Mouse (Mus musculus) stomach, embryonic 14.5 days (tissue): Measurements from ENCODE around the gene Zfp667. TPM values are rescaled to one million over a fixed set of nuclear protein-coding genes. Genes with fewer than 3 reads are reported as not detected.
"Not testable (repeated sequence)": the region's sequence is repeated elsewhere in the genome, so short reads cannot be mapped to it uniquely, and the experiment has no call there.

ENCODE experiments used
- ATAC-seq: fragments of 200-750 bp; cut with Nextera tagmentation; 2 replicates; pipeline ENCODE4 v1.8.0; 2017; ENCODE audit warnings: low read depth, moderate TSS enrichment; ENCODE audit not compliant: insufficient number of reproducible peaks, insufficient read depth, low FRiP score
- H3K27ac ChIP-seq: fragments of 300-500 bp; sonication (generic); 2 replicates; pipeline ENCODE4 v1.5.1; 2014; ENCODE audit warnings: mild to moderate bottlenecking, low read length, moderate library complexity, mixed read lengths
- H3K27me3 ChIP-seq: fragments of 300-500 bp; sonication (generic); 2 replicates; pipeline ENCODE4 v1.6.1; 2014; ENCODE audit warnings: low read length, control low read depth, mixed read lengths; ENCODE audit not compliant: control insufficient read depth, insufficient read depth
- H3K36me3 ChIP-seq: fragments of 300-500 bp; sonication (generic); 2 replicates; pipeline ENCODE4 v1.6.1; 2014; ENCODE audit warnings: mild to moderate bottlenecking, control low read depth, low read length, moderate library complexity, mixed read lengths; ENCODE audit not compliant: control insufficient read depth, insufficient read depth
- H3K4me1 ChIP-seq: fragments of 300-500 bp; sonication (generic); 2 replicates; pipeline ENCODE4 v1.6.1; 2014; ENCODE audit warnings: low read length, control low read depth, mixed read lengths; ENCODE audit not compliant: control insufficient read depth, insufficient read depth
- H3K4me2 ChIP-seq: fragments of 300-500 bp; sonication (generic); replicated peaks from 2 replicates; pipeline ENCODE4 v1.6.1; 2014; ENCODE audit warnings: low read depth, low read length, control low read depth
- H3K4me3 ChIP-seq: fragments of 300-500 bp; sonication (generic); 2 replicates; pipeline ENCODE4 v1.5.1; 2014; ENCODE audit warnings: low read depth, low read length, control low read depth
- H3K9ac ChIP-seq: fragments of 300-500 bp; sonication (generic); replicated peaks from 2 replicates; pipeline ENCODE4 v1.6.1; 2014; ENCODE audit warnings: low read depth, mild to moderate bottlenecking, control low read depth, low read length, moderate library complexity, mixed read lengths
- H3K9me3 ChIP-seq: fragments of 300-500 bp; sonication (generic); 2 replicates; pipeline ENCODE4 v1.6.1; 2016; ENCODE audit warnings: low read depth, low read length, control low read depth; ENCODE audit not compliant: control insufficient read depth
- WGBS: fragments of 180-500 bp; shearing (Covaris S2); extraction: QIAGEN DNeasy Blood & Tissue Kit; methylation state at CpG from one replicate; pipeline ENCODE4 v1.1.7; 2014; 5-methylcytosine and 5-hydroxymethylcytosine counted together
- polyA plus RNA-seq: library from polyadenylated mRNA; unstranded; fragments of >200 nt; fragmentation: Nextera tagmentation; extraction: Ambion mirVana; gene quantifications from 2 replicates; pipeline ENCODE4 v1.2.1, GENCODE M21; 2014

Gene Zfp667
- polyA plus RNA-seq, 1 experiment from 2014 or later = 8.7 TPM

GRCm38 (mm10) chr7:6284442-6285012 is 1.9 kb upstream of the Zfp667 start:
- WGBS = 87% methylated on average over 4 of the region's 4 CpGs
- no peaks in the 10 kb centered on the region for H3K36me3 ChIP-seq
- no peak overlapping the region for H3K27ac ChIP-seq
- no peak for ATAC-seq
- no peaks in the 10 kb centered on the region for H3K9me3 ChIP-seq
- no peak overlapping the region for H3K9ac ChIP-seq
- peaks cover 5% of the 10 kb centered on the region; the same call in 1 of the 2 replicates for H3K4me1 ChIP-seq
- no peak overlapping the region for H3K4me2 ChIP-seq
- no peaks in the 10 kb centered on the region for H3K27me3 ChIP-seq
- H3K4me3 ChIP-seq = no peak overlapping the region

GRCm38 (mm10) chr7:6285366-6285765 is 1.0 kb upstream of the Zfp667 start:
- Histone ChIP-seq H3K4me1 (peaks cover 5% of the 10 kb centered on the region; the same call in 1 of the 2 replicates), H3K4me2 (peak overlapping the region; percentile 74; the same call in 1 of the 2 replicates), H3K27ac (no peak overlapping the region), H3K27me3 (no peaks in the 10 kb centered on the region), H3K9me3 (no peaks in the 10 kb centered on the region), H3K4me3 (peak overlapping the region; percentile 42; the same call in 1 of the 2 replicates), H3K36me3 (no peaks in the 10 kb centered on the region), H3K9ac (no peak overlapping the region)
- WGBS = 85% methylated on average over 6 of the region's 6 CpGs
- ATAC-seq = no peak

GRCm38 (mm10) chr7:6286921-6287531 is 647 bp downstream of the Zfp667 start:
- peak; percentile 6; the same call in 1 of the 2 replicates for ATAC-seq
- H3K36me3 ChIP-seq = no peaks in the 10 kb centered on the region
- H3K4me3 ChIP-seq = peak overlapping the region; percentile 42
- no peaks in the 10 kb centered on the region for H3K27me3 ChIP-seq
- H3K9me3 ChIP-seq = no peaks in the 10 kb centered on the region
- H3K9ac ChIP-seq = peak overlapping the region; percentile 25; the same call in 1 of the 2 replicates
- H3K4me1 ChIP-seq = peaks cover 5% of the 10 kb centered on the region; the same call in 1 of the 2 replicates
- 13% methylated on average over 15 of the region's 15 CpGs for WGBS
- no peak overlapping the region; the same call in 1 of the 2 replicates for H3K27ac ChIP-seq
- H3K4me2 ChIP-seq = peak overlapping the region; percentile 74

- not testable (repeated sequence) for ATAC-seq, H3K4me2 ChIP-seq, H3K9ac ChIP-seq, H3K27me3 ChIP-seq, H3K4me3 ChIP-seq, H3K4me1 ChIP-seq, H3K36me3 ChIP-seq, H3K9me3 ChIP-seq, H3K27ac ChIP-seq
- 94% methylated on average over 5 of the region's 6 CpGs for WGBS
Measured at GRCm38 (mm10) chr7:6291121-6291520, 4.7 kb downstream of the Zfp667 start.

GRCm38 (mm10) chr7:6300796-6301195 is 14.4 kb downstream of the Zfp667 start:
- H3K36me3 ChIP-seq, H3K4me1 ChIP-seq, H3K4me2 ChIP-seq, ATAC-seq, H3K9me3 ChIP-seq, H3K4me3 ChIP-seq, H3K9ac ChIP-seq, H3K27ac ChIP-seq, H3K27me3 ChIP-seq: not testable (repeated sequence)
- WGBS = 62% methylated on average over 11 of the region's 11 CpGs

- peak; percentile 57 for ATAC-seq
- H3K36me3 ChIP-seq = no peaks in the 10 kb centered on the region; the same call in 1 of the 2 replicates
- peak overlapping the region; percentile 71 for H3K9ac ChIP-seq
- no peaks in the 10 kb centered on the region for H3K27me3 ChIP-seq
- peak overlapping the region; percentile 55 for H3K4me3 ChIP-seq
- H3K27ac ChIP-seq = peak overlapping the region; percentile 70
- WGBS = 14% methylated on average over 23 of the region's 23 CpGs
- H3K4me1 ChIP-seq = 0 out of 2 replicates have a peak, but pooled peaks cover 7% of the 10 kb centered on the region
- H3K4me2 ChIP-seq = peak overlapping the region; percentile 69
- H3K9me3 ChIP-seq = no peaks in the 10 kb centered on the region
Measured at GRCm38 (mm10) chr7:6330458-6331232, 44.3 kb downstream of the Zfp667 start.

GRCm38 (mm10) chr7:6331233-6331956 is 45.0 kb downstream of the Zfp667 start, which contains the start of gene Zfp583:
Gene Zfp583, minus strand, starts transcription at chr7:6331285.
- H3K4me1 ChIP-seq = 0 out of 2 replicates have a peak, but pooled peaks cover 7% of the 10 kb centered on the region
- H3K9ac ChIP-seq = peak within 1 kb of the TSS; percentile 71
- H3K9me3 ChIP-seq = no peaks in the 10 kb centered on the region
- WGBS = 6% methylated on average over 31 of the region's 31 CpGs
- H3K4me2 ChIP-seq = peak within 1 kb of the TSS; percentile 69
- H3K4me3 ChIP-seq = peak within 1 kb of the TSS; percentile 55
- peak; percentile 92 for ATAC-seq
- peak within 1 kb of the TSS; percentile 70 for H3K27ac ChIP-seq
- H3K27me3 ChIP-seq = no peaks in the 10 kb centered on the region
- no peaks in the 10 kb centered on the region; the same call in 1 of the 2 replicates for H3K36me3 ChIP-seq

- H3K27ac ChIP-seq = no peak overlapping the region
- no peak for ATAC-seq
- WGBS = 81% methylated on average over 5 of the region's 5 CpGs
- H3K9me3 ChIP-seq = no peaks in the 10 kb centered on the region
- no peaks in the 10 kb centered on the region for H3K4me1 ChIP-seq
- H3K4me2 ChIP-seq = no peak overlapping the region
- no peaks in the 10 kb centered on the region for H3K27me3 ChIP-seq
- no peaks in the 10 kb centered on the region for H3K36me3 ChIP-seq
- H3K4me3 ChIP-seq = no peak overlapping the region
- H3K9ac ChIP-seq = no peak overlapping the region
Measured at GRCm38 (mm10) chr7:6339865-6340264, 53.5 kb downstream of the Zfp667 start.
